ENCODE assay signal across 15 mouse cellular contexts in the genomic region with DNA sequence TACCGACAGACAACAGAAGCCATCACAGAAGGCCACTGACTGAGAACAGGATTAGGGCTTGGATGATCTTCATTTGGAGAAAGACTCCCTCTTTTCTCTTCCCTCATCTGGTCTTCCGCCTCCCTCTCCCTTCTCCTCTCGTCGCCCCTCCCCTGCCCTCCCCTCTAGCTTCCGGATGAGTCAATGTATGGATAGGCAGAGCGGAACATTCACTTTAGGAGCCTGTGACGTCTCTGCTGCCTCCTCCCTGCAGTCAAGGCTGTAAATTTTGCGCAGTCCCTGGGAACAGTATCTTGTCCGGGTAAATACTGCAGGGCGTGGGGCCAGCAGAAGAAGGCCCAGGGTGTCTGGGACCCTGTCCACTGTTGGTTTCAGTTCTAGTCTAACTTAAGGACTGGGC. TPM values are rescaled to one million over a fixed set of nuclear protein-coding genes. Genes with fewer than 3 reads are reported as not detected.
"Had no signal": no experiment of that assay in that cellular context is flagged by ENCODE, and none has a peak within 500 bp of the region (broad histone marks: within the 10 kb centered on the region; RNA-seq: fewer than 3 reads in every experiment).

No protein-coding gene starts in this region.

- H3K4me3 ChIP-seq: limb, embryonic 15.5 days; liver, embryonic 12.5 days; neural tube, embryonic 13.5 days had no signal

- H3K9me3 ChIP-seq: limb, embryonic 15.5 days; liver, embryonic 12.5 days; neural tube, embryonic 13.5 days had no signal

- H3K27ac ChIP-seq: limb, embryonic 15.5 days; liver, embryonic 12.5 days; neural tube, embryonic 13.5 days had no signal

- H3K9ac ChIP-seq: limb, embryonic 15.5 days; liver, embryonic 12.5 days; lung, embryonic 14.5 days; neural tube, embryonic 13.5 days had no signal

- ATAC-seq: liver, embryonic 12.5 days; midbrain, embryonic 16.5 days had no signal

- H3K4me2 ChIP-seq: limb, embryonic 15.5 days; liver, embryonic 12.5 days; lung, embryonic 14.5 days; midbrain, embryonic 11.5 days; neural tube, embryonic 13.5 days had no signal

- DNase-seq: kidney, adult 11 months; kidney, postnatal 14 days; lung, embryonic 14.5 days; lung, postnatal 10 days; lung, postnatal 4 days; right cerebral cortex, adult 18-20 months; right cerebral cortex, postnatal 4 days; spleen, adult 18-20 months; thymus, adult 18-20 months; thymus, postnatal 14 days had no signal

- H3K36me3 ChIP-seq: limb, embryonic 15.5 days; liver, embryonic 12.5 days; neural tube, embryonic 13.5 days had no signal

- H3K27me3 ChIP-seq: limb, embryonic 15.5 days; neural tube, embryonic 13.5 days had no signal

- H3K4me1 ChIP-seq: limb, embryonic 15.5 days; liver, embryonic 12.5 days; neural tube, embryonic 13.5 days had no signal

RNA-seq across cellular contexts. Expression of a gene that starts 2.8 kb away (rescaled TPM):
- polyA plus RNA-seq: lung, embryonic 14.5 days; midbrain, embryonic 11.5 days had no signal
